Mouse (Mus musculus) lung, adult 2 months (tissue): ENCODE data around the gene Snx9.

Experiments used
- CTCF ChIP-seq: fragments of 200-500 bp; IDR thresholded peaks from 2 replicates; pipeline ENCODE4 v1.5.1; 2011; ENCODE audit warnings: mild to moderate bottlenecking, low read length, control low read depth; ENCODE audit not compliant: insufficient read depth
- POLR2A ChIP-seq: fragments of 200-500 bp; IDR thresholded peaks from 2 replicates; pipeline ENCODE4 v1.6.1; 2011; ENCODE audit warnings: low read depth, mild to moderate bottlenecking, control low read depth, low read length, borderline replicate concordance; ENCODE audit errors: extremely low read depth

GRCm38 (mm10) chr17:5868319-5869031, 27.3 kb downstream of the Snx9 start:
- no peak for TF ChIP-seq POLR2A
- no peak for TF ChIP-seq CTCF
